Mouse (Mus musculus) activated CD4-positive, CD25-positive, alpha-beta regulatory T cell (primary cell): ENCODE data around the gene Gm5938. TPM values are rescaled to one million over a fixed set of nuclear protein-coding genes. Genes with fewer than 3 reads are reported as not detected.

ENCODE experiments used
- polyA plus RNA-seq, 2 experiments: library from polyadenylated mRNA; unstranded; fragments of 100-300 nt; shearing (Covaris generic); gene quantifications; one replicate each; pipeline ENCODE4 v1.2.1; 2017

Gene Gm5938
- not detected for polyA plus RNA-seq

DNA sequence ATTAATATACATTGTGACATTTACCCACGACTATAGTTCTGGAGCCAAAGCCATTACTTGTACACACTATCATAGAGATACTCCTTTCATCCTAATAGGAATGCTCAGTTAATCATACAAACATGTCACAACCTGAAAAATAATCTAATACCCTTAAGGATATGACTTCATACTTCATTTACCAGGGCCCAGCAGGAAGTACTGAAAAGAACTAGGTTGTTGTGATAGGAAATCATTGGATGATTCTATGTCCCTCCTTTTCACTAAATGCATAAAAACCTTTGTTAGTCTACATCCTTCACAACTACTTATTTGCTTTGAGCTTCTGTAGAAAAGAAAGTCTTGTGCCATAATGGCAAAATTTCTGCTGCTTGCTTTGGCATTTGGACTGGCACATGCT lies at the start of gene Gm5938:
Gm5938 (plus strand) TSS at position 301 of the 400 bp plus-strand sequence.

DNA sequence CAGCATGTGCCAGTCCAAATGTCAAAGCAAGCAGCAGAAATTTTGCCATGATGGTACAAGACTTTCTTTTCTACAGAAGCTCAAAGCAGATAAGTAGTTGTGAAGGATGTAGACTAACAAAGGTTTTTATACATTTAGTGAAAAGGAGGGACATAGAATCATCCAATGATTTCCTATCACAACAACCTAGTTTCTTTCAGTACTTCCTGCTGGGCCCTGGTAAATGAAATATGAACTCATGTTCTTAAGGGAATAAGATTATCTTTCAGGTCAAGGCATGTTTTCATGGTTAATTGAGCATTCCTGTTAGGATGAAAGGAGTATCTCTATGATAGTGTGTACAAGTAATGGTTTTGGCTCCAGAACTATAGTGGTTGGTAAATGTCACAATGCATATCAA lies 34.0 kb upstream of the Gm5938 start, which contains the start of gene Obp1a:
Obp1a (minus strand) TSS at position 101 of the 400 bp plus-strand sequence.

Other genes with a start within 250 kb of the Gm5938 start
- gene 5430402E10Rik, start 200.4 kb upstream of the Gm5938 start, polyA plus RNA-seq, result not detected
- gene Obp1a, start 34.1 kb upstream of the Gm5938 start, polyA plus RNA-seq, result not detected
- gene Obp1b, start 61.3 kb downstream of the Gm5938 start, polyA plus RNA-seq, result not detected
- not detected for gene Gm14743, start 120.5 kb downstream of the Gm5938 start, polyA plus RNA-seq
- gene 4930480E11Rik, start 244.2 kb downstream of the Gm5938 start, polyA plus RNA-seq, result not detected